Mouse (Mus musculus) heart, embryonic 12.5 days (tissue): ENCODE data around the gene Slc22a5. TPM values are rescaled to one million over a fixed set of nuclear protein-coding genes. Genes with fewer than 3 reads are reported as not detected.
"Not testable (repeated sequence)": the region's sequence is repeated elsewhere in the genome, so short reads cannot be mapped to it uniquely, and the experiment has no call there.

Experiments
- ATAC-seq: fragments of 200-750 bp; cut with Nextera tagmentation; 2 replicates; pipeline ENCODE4 v1.8.0; 2017; ENCODE audit warnings: moderate TSS enrichment, moderate library complexity; ENCODE audit not compliant: insufficient number of reproducible peaks, low FRiP score
- H3K27ac ChIP-seq: fragments of 300-500 bp; sonication (generic); 2 replicates; pipeline ENCODE4 v1.5.1; 2016; ENCODE audit warnings: mild to moderate bottlenecking, moderate library complexity; ENCODE audit not compliant: poor library complexity, severe bottlenecking
- H3K27me3 ChIP-seq: fragments of 300-500 bp; sonication (generic); replicated peaks from 2 replicates; pipeline ENCODE4 v1.6.1; 2016; ENCODE audit warnings: mild to moderate bottlenecking, moderate library complexity
- H3K36me3 ChIP-seq: fragments of 300-500 bp; sonication (generic); 2 replicates; pipeline ENCODE4 v1.6.1; 2016; ENCODE audit warnings: mild to moderate bottlenecking, moderate library complexity
- H3K4me1 ChIP-seq: fragments of 300-500 bp; sonication (generic); replicated peaks from 2 replicates; pipeline ENCODE4 v1.6.1; 2016; ENCODE audit warnings: mild to moderate bottlenecking
- H3K4me2 ChIP-seq: fragments of 300-500 bp; sonication (generic); 2 replicates; pipeline ENCODE4 v1.6.1; 2016; ENCODE audit warnings: mild to moderate bottlenecking, moderate library complexity
- H3K4me3 ChIP-seq: fragments of 300-500 bp; sonication (generic); 2 replicates; pipeline ENCODE4 v1.5.1; 2016; ENCODE audit warnings: mild to moderate bottlenecking
- H3K9ac ChIP-seq: fragments of 300-500 bp; sonication (generic); 2 replicates; pipeline ENCODE4 v1.6.1; 2016; ENCODE audit warnings: mild to moderate bottlenecking, moderate library complexity
- H3K9me3 ChIP-seq: fragments of 300-500 bp; sonication (generic); replicated peaks from 2 replicates; pipeline ENCODE4 v1.6.1; 2016; ENCODE audit warnings: mild to moderate bottlenecking, moderate library complexity
- WGBS: fragments of 180-500 bp; shearing (Covaris S2); methylation state at CpG from one replicate; pipeline ENCODE4 v1.1.7; 2016; 5-methylcytosine and 5-hydroxymethylcytosine counted together
- polyA plus RNA-seq: library from polyadenylated mRNA; unstranded; fragments of >200 nt; fragmentation: Nextera tagmentation; extraction: Ambion mirVana; gene quantifications from 2 replicates; pipeline ENCODE4 v1.2.1, GENCODE M21; 2016

The Slc22a5 gene
- 8.9 and 9.6 TPM in 2 replicates for polyA plus RNA-seq

- Histone ChIP-seq H3K36me3 (no peaks in the 10 kb centered on the region), H3K4me1 (peaks cover 29% of the 10 kb centered on the region), H3K4me2 (peak within 1 kb of the TSS; percentile 98), H3K9me3 (no peaks in the 10 kb centered on the region), H3K9ac (peak within 1 kb of the TSS; percentile 80), H3K4me3 (peak within 1 kb of the TSS; percentile 72), H3K27me3 (no peaks in the 10 kb centered on the region), H3K27ac (peak within 1 kb of the TSS; percentile 60)
- ATAC-seq: peak; percentile 98
- 4% methylated on average over 62 of the region's 63 CpGs for WGBS
These were observed at the start of gene Slc22a5 for GRCm38 (mm10) chr11:53891505-53892451. Slc22a5 (minus strand) TSS chr11:53891660.

DNA sequence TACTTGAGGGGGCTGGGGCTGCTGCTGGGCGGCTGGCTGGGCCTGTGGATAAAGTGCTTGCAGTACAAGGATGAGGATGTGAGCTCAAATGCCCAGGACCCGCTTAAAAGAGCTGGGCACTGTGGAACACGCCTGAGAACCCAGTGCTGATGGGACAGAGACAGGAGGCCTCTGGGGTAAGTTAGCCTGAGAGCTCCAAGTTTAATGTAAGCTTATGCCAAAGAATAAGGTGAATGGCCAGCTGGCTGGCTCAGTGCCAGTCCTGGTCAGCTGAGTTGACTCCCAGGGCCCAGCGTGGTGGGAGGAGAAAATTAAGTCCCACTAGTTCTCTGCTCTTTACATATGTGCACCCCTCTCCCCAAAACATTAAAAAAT lies 40.5 kb upstream of the Slc22a5 start:
- H3K9me3 ChIP-seq, ATAC-seq, H3K27me3 ChIP-seq, H3K9ac ChIP-seq, H3K36me3 ChIP-seq, H3K4me2 ChIP-seq, H3K27ac ChIP-seq, H3K4me1 ChIP-seq, H3K4me3 ChIP-seq: not testable (repeated sequence)
- 58% methylated on average over 4 of the region's 4 CpGs for WGBS

DNA sequence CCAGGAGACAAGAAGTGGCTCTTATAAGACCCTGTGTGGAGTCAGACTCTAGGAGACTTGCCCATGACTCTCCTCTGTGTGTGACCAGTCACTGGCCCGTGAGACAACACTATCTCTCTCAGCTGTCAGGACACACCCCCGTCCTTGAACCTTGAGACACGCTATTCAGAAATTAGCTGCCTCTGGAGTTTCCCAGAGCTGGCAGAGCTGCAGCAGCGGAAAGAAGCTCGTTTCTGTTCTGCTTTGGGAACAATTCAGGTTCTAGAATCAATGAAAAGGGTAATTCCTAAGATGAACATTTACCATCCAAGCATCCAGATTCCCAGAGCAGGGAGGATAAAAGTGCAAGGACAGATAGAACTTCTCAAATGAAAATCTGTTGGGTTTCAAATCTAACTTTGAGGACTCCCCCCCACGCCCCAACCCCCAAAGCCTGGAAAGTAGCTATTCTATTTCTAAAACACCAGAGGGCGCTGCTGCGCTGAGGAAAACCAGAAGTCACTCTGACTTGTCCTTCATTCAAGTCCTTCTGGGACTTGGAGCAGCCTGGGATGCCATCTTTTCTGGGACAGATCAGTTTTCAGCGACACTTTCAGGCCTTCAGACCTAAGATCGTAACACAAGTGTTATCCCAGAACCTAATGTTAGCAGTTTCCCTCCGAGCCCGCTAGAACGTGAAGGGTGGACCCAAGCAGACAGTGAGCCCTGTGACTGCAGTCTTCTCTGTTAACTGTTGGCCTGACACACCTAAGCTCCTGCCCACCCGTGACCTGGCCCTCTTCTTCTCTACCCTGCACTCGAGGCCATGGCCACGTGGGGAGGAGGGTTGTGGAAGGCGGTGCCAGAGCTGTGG lies 39.9 kb upstream of the Slc22a5 start:
- H3K36me3 ChIP-seq: no peaks in the 10 kb centered on the region
- H3K27ac ChIP-seq: no peak overlapping the region
- H3K4me3 ChIP-seq: no peak overlapping the region
- 0 out of 2 replicates have a peak, but pooled peaks cover 5% of the 10 kb centered on the region for H3K4me1 ChIP-seq
- H3K27me3 ChIP-seq: no peaks in the 10 kb centered on the region
- no peaks in the 10 kb centered on the region for H3K9me3 ChIP-seq
- no peak overlapping the region for H3K4me2 ChIP-seq
- 24% methylated on average over 17 of the region's 17 CpGs for WGBS
- ATAC-seq: no peak
- no peak overlapping the region for H3K9ac ChIP-seq

DNA sequence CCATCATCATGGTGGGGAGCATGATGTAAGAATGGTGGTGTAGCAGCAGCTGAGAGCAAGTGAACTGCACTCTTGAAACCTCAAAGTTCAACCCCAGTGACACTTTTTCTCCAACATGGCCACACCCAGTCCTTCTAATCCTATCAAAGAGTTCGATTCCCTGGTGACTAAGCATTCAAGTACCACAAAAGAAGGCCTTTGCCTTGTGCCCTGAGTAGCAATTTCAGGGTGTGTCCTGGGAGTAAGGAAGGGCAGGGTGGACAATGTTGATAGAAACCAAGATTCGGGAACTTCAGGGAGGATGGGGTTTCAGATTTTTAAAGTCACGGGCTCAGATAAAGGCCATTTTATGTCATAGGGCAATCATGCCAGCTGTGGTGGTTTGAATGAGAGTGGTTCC lies 38.3 kb upstream of the Slc22a5 start:
- no peak overlapping the region for H3K4me3 ChIP-seq
- WGBS: 72% methylated on average over 3 of the region's 3 CpGs
- no peak overlapping the region for H3K4me2 ChIP-seq
- no peak overlapping the region for H3K27ac ChIP-seq
- no peaks in the 10 kb centered on the region for H3K27me3 ChIP-seq
- no peak for ATAC-seq
- 0 out of 2 replicates have a peak, but pooled peaks cover 4% of the 10 kb centered on the region for H3K9me3 ChIP-seq
- H3K36me3 ChIP-seq: no peaks in the 10 kb centered on the region
- H3K9ac ChIP-seq: no peak overlapping the region
- 0 out of 2 replicates have a peak, but pooled peaks cover 5% of the 10 kb centered on the region for H3K4me1 ChIP-seq

GRCm38 (mm10) chr11:53928585-53928984 lies 37.1 kb upstream of the Slc22a5 start:
- no peak for ATAC-seq

GRCm38 (mm10) chr11:53926303-53926702 lies 34.8 kb upstream of the Slc22a5 start:
- H3K4me2 ChIP-seq: no peak overlapping the region
- no peak overlapping the region for H3K4me3 ChIP-seq
- ATAC-seq: no peak
- no peak overlapping the region for H3K27ac ChIP-seq
- 0 out of 2 replicates have a peak, but pooled peaks cover 4% of the 10 kb centered on the region for H3K9me3 ChIP-seq
- no peaks in the 10 kb centered on the region for H3K36me3 ChIP-seq
- 84% methylated on average over 5 of the region's 5 CpGs for WGBS
- H3K4me1 ChIP-seq: no peaks in the 10 kb centered on the region
- no peak overlapping the region for H3K9ac ChIP-seq
- H3K27me3 ChIP-seq: no peaks in the 10 kb centered on the region

More at GRCm38 (mm10) chr11:53928585-53928984, 37.1 kb upstream of the Slc22a5 start:
- Histone ChIP-seq H3K4me1 (0 out of 2 replicates have a peak, but pooled peaks cover 5% of the 10 kb centered on the region), H3K9me3 (0 out of 2 replicates have a peak, but pooled peaks cover 4% of the 10 kb centered on the region), H3K9ac (no peak overlapping the region), H3K27me3 (no peaks in the 10 kb centered on the region), H3K27ac (no peak overlapping the region), H3K4me3 (no peak overlapping the region), H3K4me2 (no peak overlapping the region), H3K36me3 (no peaks in the 10 kb centered on the region)
- 74% methylated on average over 3 of the region's 3 CpGs for WGBS

- H3K9ac ChIP-seq: no peak overlapping the region
- H3K4me3 ChIP-seq: no peak overlapping the region
- H3K4me1 ChIP-seq: no peaks in the 10 kb centered on the region
- no peak for ATAC-seq
- 89% methylated on average over 4 of the region's 4 CpGs for WGBS
- no peak overlapping the region for H3K4me2 ChIP-seq
- H3K27ac ChIP-seq: no peak overlapping the region
- no peaks in the 10 kb centered on the region for H3K27me3 ChIP-seq
- 0 out of 2 replicates have a peak, but pooled peaks cover 3% of the 10 kb centered on the region for H3K9me3 ChIP-seq
- no peaks in the 10 kb centered on the region for H3K36me3 ChIP-seq
These were observed 27.4 kb upstream of the Slc22a5 start for GRCm38 (mm10) chr11:53918851-53919250.

- Histone ChIP-seq H3K4me3 (no peak overlapping the region), H3K9ac (no peak overlapping the region), H3K27me3 (no peaks in the 10 kb centered on the region), H3K9me3 (no peaks in the 10 kb centered on the region), H3K27ac (no peak overlapping the region), H3K4me2 (no peak overlapping the region), H3K4me1 (no peaks in the 10 kb centered on the region), H3K36me3 (no peaks in the 10 kb centered on the region)
- WGBS: 60% methylated on average over 4 of the region's 4 CpGs
- no peak for ATAC-seq
These were observed 19.6 kb upstream of the Slc22a5 start for GRCm38 (mm10) chr11:53911011-53911410.

DNA sequence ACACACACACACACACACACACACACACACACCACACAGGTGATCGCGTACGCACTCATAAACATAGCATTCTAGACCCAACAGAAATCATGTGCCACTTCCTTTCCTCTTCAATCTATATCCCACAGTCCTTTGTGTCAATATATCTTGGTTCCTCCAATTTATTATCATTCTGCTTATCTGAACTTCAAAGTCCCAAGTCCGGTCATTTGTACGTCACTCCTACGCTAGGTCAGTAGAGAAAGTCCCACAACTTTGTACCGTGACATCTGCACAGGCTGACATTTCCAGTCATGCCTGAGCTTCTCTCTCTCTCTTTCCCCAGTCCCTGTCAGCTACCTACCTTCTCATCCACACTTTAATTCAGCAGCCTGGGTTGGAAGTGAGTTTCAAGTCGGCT lies 17.2 kb upstream of the Slc22a5 start:
- H3K4me1 ChIP-seq: peaks cover 9% of the 10 kb centered on the region
- H3K9ac ChIP-seq: no peak overlapping the region
- no peak overlapping the region for H3K4me2 ChIP-seq
- WGBS: 79% methylated on average over 8 of the region's 8 CpGs
- H3K36me3 ChIP-seq: no peaks in the 10 kb centered on the region
- no peak overlapping the region for H3K4me3 ChIP-seq
- no peaks in the 10 kb centered on the region for H3K9me3 ChIP-seq
- ATAC-seq: no peak
- no peak overlapping the region for H3K27ac ChIP-seq
- no peaks in the 10 kb centered on the region for H3K27me3 ChIP-seq

DNA sequence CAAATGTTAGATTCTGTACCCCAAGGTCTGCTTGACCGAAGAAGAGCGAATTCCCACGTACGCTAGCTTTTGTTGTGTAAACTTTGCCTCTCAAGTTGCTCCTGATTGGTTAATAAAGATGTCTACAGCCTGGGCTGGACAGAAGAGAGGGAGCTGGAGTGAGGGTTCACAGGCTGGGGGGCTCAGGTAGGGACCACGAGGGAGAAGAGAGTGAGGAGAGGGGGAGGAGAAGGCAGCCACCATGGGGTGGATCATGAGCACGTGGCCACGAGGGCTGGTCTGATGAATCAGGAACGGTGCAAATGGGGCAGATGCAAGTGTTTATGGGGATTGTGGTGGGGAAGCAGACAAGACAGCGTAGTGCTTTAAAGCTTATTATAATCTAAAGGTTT lies 13.1 kb upstream of the Slc22a5 start:
- no peak overlapping the region for H3K4me3 ChIP-seq
- 79% methylated on average over 9 of the region's 9 CpGs for WGBS

More for the DNA sequence above, 13.1 kb upstream of the Slc22a5 start:
- H3K9me3 ChIP-seq: no peaks in the 10 kb centered on the region; the same call in 1 of the 2 replicates
- no peak overlapping the region for H3K4me2 ChIP-seq
- no peak overlapping the region for H3K27ac ChIP-seq
- H3K4me1 ChIP-seq: peaks cover 12% of the 10 kb centered on the region
- H3K9ac ChIP-seq: no peak overlapping the region
- H3K36me3 ChIP-seq: no peaks in the 10 kb centered on the region
- no peaks in the 10 kb centered on the region for H3K27me3 ChIP-seq
- ATAC-seq: no peak
